Mouse (Mus musculus) midbrain, embryonic 16.5 days (tissue): ENCODE results near the gene Rbm4b. TPM values are rescaled to one million over a fixed set of nuclear protein-coding genes. Genes with fewer than 3 reads are reported as not detected.

ENCODE experiments used
- ATAC-seq: fragments of 200-750 bp; cut with Nextera tagmentation; 2 replicates; pipeline ENCODE4 v1.8.0; 2017; ENCODE audit warnings: moderate TSS enrichment
- H3K27ac ChIP-seq: fragments of 300-500 bp; sonication (generic); 2 replicates; pipeline ENCODE4 v1.5.1; 2014; ENCODE audit warnings: mild to moderate bottlenecking, low read length, mixed read lengths
- H3K27me3 ChIP-seq: fragments of 300-500 bp; sonication (generic); 2 replicates; pipeline ENCODE4 v1.6.1; 2014; ENCODE audit warnings: low read depth, low read length, mixed read lengths; ENCODE audit not compliant: control insufficient read depth, insufficient read depth
- H3K36me3 ChIP-seq: fragments of 300-500 bp; sonication (generic); 2 replicates; pipeline ENCODE4 v1.6.1; 2014; ENCODE audit warnings: mild to moderate bottlenecking, low read length, moderate library complexity, mixed read lengths; ENCODE audit not compliant: control insufficient read depth, insufficient read depth
- H3K4me1 ChIP-seq: fragments of 300-500 bp; sonication (generic); 2 replicates; pipeline ENCODE4 v1.6.1; 2014; ENCODE audit warnings: mild to moderate bottlenecking, low read length, mixed read lengths; ENCODE audit not compliant: control insufficient read depth, insufficient read depth
- H3K4me2 ChIP-seq: fragments of 300-500 bp; sonication (generic); 2 replicates; pipeline ENCODE4 v1.6.1; 2014; ENCODE audit warnings: mild to moderate bottlenecking, low read length, mixed read lengths
- H3K4me3 ChIP-seq: fragments of 300-500 bp; sonication (generic); 2 replicates; pipeline ENCODE4 v1.5.1; 2014; ENCODE audit warnings: low read depth, mild to moderate bottlenecking, low read length, moderate library complexity, mixed read lengths
- H3K9ac ChIP-seq: fragments of 300-500 bp; sonication (generic); 2 replicates; pipeline ENCODE4 v1.6.1; 2014; ENCODE audit warnings: low read depth, low read length, mixed read lengths
- H3K9me3 ChIP-seq: fragments of 300-500 bp; sonication (generic); replicated peaks from 2 replicates; pipeline ENCODE4 v1.6.1; 2014; ENCODE audit warnings: mild to moderate bottlenecking, low read length, mixed read lengths; ENCODE audit not compliant: control insufficient read depth, poor library complexity, severe bottlenecking
- WGBS: fragments of 180-500 bp; shearing (Covaris S2); extraction: QIAGEN DNeasy Blood & Tissue Kit; methylation state at CpG from one replicate; pipeline ENCODE4 v1.1.7; 2014; 5-methylcytosine and 5-hydroxymethylcytosine counted together
- polyA plus RNA-seq: library from polyadenylated mRNA; unstranded; fragments of >200 nt; fragmentation: Nextera tagmentation; extraction: Ambion mirVana; gene quantifications from 2 replicates; pipeline ENCODE4 v1.2.1, GENCODE M21; 2015

The Rbm4b gene
- polyA plus RNA-seq, 1 experiment from 2014 or later: 149 TPM

- Histone ChIP-seq H3K9ac (no peak overlapping the region), H3K27me3 (no peaks in the 10 kb centered on the region), H3K9me3 (no peaks in the 10 kb centered on the region), H3K4me2 (no peak overlapping the region), H3K36me3 (peaks cover 25% of the 10 kb centered on the region), H3K27ac (no peak overlapping the region), H3K4me3 (no peak overlapping the region), H3K4me1 (peaks cover 36% of the 10 kb centered on the region)
- no peak for ATAC-seq
- WGBS: 88% methylated on average over 7 of the region's 7 CpGs
Measured at GRCm38 (mm10) chr19:4785206-4785605, 28.9 kb downstream of the Rbm4b start.

GRCm38 (mm10) chr19:4786313-4786712 lies 30.0 kb downstream of the Rbm4b start:
- no peak for ATAC-seq
- Histone ChIP-seq H3K27ac (no peak overlapping the region), H3K4me2 (no peak overlapping the region), H3K9me3 (no peaks in the 10 kb centered on the region), H3K36me3 (peaks cover 25% of the 10 kb centered on the region), H3K4me3 (no peak overlapping the region), H3K27me3 (no peaks in the 10 kb centered on the region), H3K4me1 (peaks cover 47% of the 10 kb centered on the region), H3K9ac (no peak overlapping the region)
- WGBS: 93% methylated on average over 2 of the region's 2 CpGs

- H3K27me3 ChIP-seq: no peaks in the 10 kb centered on the region
- no peaks in the 10 kb centered on the region for H3K9me3 ChIP-seq
- WGBS: 2% methylated on average over 16 of the region's 16 CpGs
- peak overlapping the region; percentile 70 for H3K9ac ChIP-seq
- no peaks in the 10 kb centered on the region for H3K36me3 ChIP-seq
- H3K4me1 ChIP-seq: peaks cover 47% of the 10 kb centered on the region
- peak overlapping the region; percentile 58 for H3K4me3 ChIP-seq
- peak overlapping the region; percentile 90 for H3K4me2 ChIP-seq
- peak; percentile 59 for ATAC-seq
- H3K27ac ChIP-seq: peak overlapping the region; percentile 78
Measured at GRCm38 (mm10) chr19:4793281-4793830, 37.1 kb downstream of the Rbm4b start.

- ATAC-seq: peak; percentile 98
- H3K36me3 ChIP-seq: no peaks in the 10 kb centered on the region; the same call in 1 of the 2 replicates
Measured at GRCm38 (mm10) chr19:4793831-4794422, 37.6 kb downstream of the Rbm4b start, which contains the start of gene Rbm4. Rbm4 (minus strand) TSS chr19:4793901.

GRCm38 (mm10) chr19:4795929-4796328 lies 39.6 kb downstream of the Rbm4b start:
- Histone ChIP-seq H3K4me1 (peaks cover 22% of the 10 kb centered on the region), H3K9me3 (no peaks in the 10 kb centered on the region), H3K27me3 (no peaks in the 10 kb centered on the region), H3K4me3 (no peak overlapping the region), H3K36me3 (peaks cover 13% of the 10 kb centered on the region), H3K27ac (no peak overlapping the region), H3K4me2 (no peak overlapping the region), H3K9ac (no peak overlapping the region)
- ATAC-seq: no peak
- WGBS: 88% methylated on average over 1 of the region's 1 CpGs

More at GRCm38 (mm10) chr19:4793831-4794422, 37.6 kb downstream of the Rbm4b start, which contains the start of gene Rbm4:
- Histone ChIP-seq H3K4me3 (peak within 1 kb of the TSS; percentile 58), H3K4me1 (peaks cover 41% of the 10 kb centered on the region), H3K9ac (peak within 1 kb of the TSS; percentile 70), H3K27me3 (no peaks in the 10 kb centered on the region), H3K27ac (peak within 1 kb of the TSS; percentile 78), H3K4me2 (peak within 1 kb of the TSS; percentile 90), H3K9me3 (no peaks in the 10 kb centered on the region)
- WGBS: under 1% methylated on average over 31 of the region's 31 CpGs

- Histone ChIP-seq H3K36me3 (peaks cover 29% of the 10 kb centered on the region), H3K27me3 (no peaks in the 10 kb centered on the region), H3K4me3 (no peak overlapping the region), H3K4me2 (no peak overlapping the region), H3K4me1 (peaks cover 5% of the 10 kb centered on the region), H3K9ac (no peak overlapping the region), H3K27ac (no peak overlapping the region), H3K9me3 (no peaks in the 10 kb centered on the region)
- 97% methylated on average over 2 of the region's 2 CpGs for WGBS
- ATAC-seq: no peak
Measured at GRCm38 (mm10) chr19:4797846-4798245, 41.5 kb downstream of the Rbm4b start.

GRCm38 (mm10) chr19:4799083-4799482 lies 42.8 kb downstream of the Rbm4b start:
- ATAC-seq: no peak
- H3K4me3 ChIP-seq: no peak overlapping the region
- peaks cover 29% of the 10 kb centered on the region for H3K36me3 ChIP-seq
- 93% methylated on average over 5 of the region's 5 CpGs for WGBS
- H3K4me2 ChIP-seq: no peak overlapping the region
- H3K27ac ChIP-seq: no peak overlapping the region
- no peaks in the 10 kb centered on the region for H3K27me3 ChIP-seq
- no peak overlapping the region for H3K9ac ChIP-seq
- no peaks in the 10 kb centered on the region for H3K9me3 ChIP-seq
- peaks cover 5% of the 10 kb centered on the region for H3K4me1 ChIP-seq

- Histone ChIP-seq H3K4me1 (no peaks in the 10 kb centered on the region; the same call in 1 of the 2 replicates), H3K9me3 (no peaks in the 10 kb centered on the region), H3K27ac (no peak overlapping the region), H3K9ac (no peak overlapping the region), H3K27me3 (no peaks in the 10 kb centered on the region), H3K4me2 (no peak overlapping the region), H3K36me3 (peaks cover 29% of the 10 kb centered on the region), H3K4me3 (no peak overlapping the region)
- no peak for ATAC-seq
- 95% methylated on average over 7 of the region's 7 CpGs for WGBS
Measured at GRCm38 (mm10) chr19:4802691-4803091, 46.4 kb downstream of the Rbm4b start.

- no peak overlapping the region for H3K9ac ChIP-seq
- peaks cover 29% of the 10 kb centered on the region for H3K36me3 ChIP-seq
- 88% methylated on average over 10 of the region's 10 CpGs for WGBS
- H3K27ac ChIP-seq: no peak overlapping the region
- no peaks in the 10 kb centered on the region for H3K27me3 ChIP-seq
- no peak overlapping the region for H3K4me3 ChIP-seq
- no peak for ATAC-seq
- peaks cover 3% of the 10 kb centered on the region for H3K4me1 ChIP-seq
- H3K9me3 ChIP-seq: no peaks in the 10 kb centered on the region
- H3K4me2 ChIP-seq: no peak overlapping the region
Measured at GRCm38 (mm10) chr19:4803283-4803682, 47.0 kb downstream of the Rbm4b start.
